Mouse (Mus musculus) embryonic facial prominence, embryonic 12.5 days (tissue): ENCODE measurements around the gene Recql5. TPM values are rescaled to one million over a fixed set of nuclear protein-coding genes. Genes with fewer than 3 reads are reported as not detected.

ENCODE experiments used
- ATAC-seq: fragments of 200-750 bp; cut with Nextera tagmentation; 2 replicates; pipeline ENCODE4 v1.8.0; 2017; ENCODE audit not compliant: insufficient number of reproducible peaks, insufficient read depth, low FRiP score, low TSS enrichment
- H3K27ac ChIP-seq: fragments of 300-500 bp; sonication (generic); 2 replicates; pipeline ENCODE4 v1.5.1; 2016; ENCODE audit warnings: mild to moderate bottlenecking
- H3K27me3 ChIP-seq: fragments of 300-500 bp; sonication (generic); 2 replicates; pipeline ENCODE4 v1.6.1; 2016; ENCODE audit warnings: mild to moderate bottlenecking, moderate library complexity
- H3K36me3 ChIP-seq: fragments of 300-500 bp; sonication (generic); 2 replicates; pipeline ENCODE4 v1.6.1; 2016; ENCODE audit warnings: mild to moderate bottlenecking
- H3K4me1 ChIP-seq: fragments of 300-500 bp; sonication (generic); 2 replicates; pipeline ENCODE4 v1.6.1; 2016
- H3K4me2 ChIP-seq: fragments of 300-500 bp; sonication (generic); replicated peaks from 2 replicates; pipeline ENCODE4 v1.6.1; 2016; ENCODE audit warnings: mild to moderate bottlenecking, moderate library complexity
- H3K4me3 ChIP-seq: fragments of 300-500 bp; sonication (generic); 2 replicates; pipeline ENCODE4 v1.5.1; 2016; ENCODE audit warnings: mild to moderate bottlenecking
- H3K9ac ChIP-seq: fragments of 300-500 bp; sonication (generic); 2 replicates; pipeline ENCODE4 v1.6.1; 2016; ENCODE audit warnings: mild to moderate bottlenecking, moderate library complexity
- H3K9me3 ChIP-seq: fragments of 300-500 bp; sonication (generic); 2 replicates; pipeline ENCODE4 v1.6.1; 2016; ENCODE audit warnings: mild to moderate bottlenecking, moderate library complexity
- WGBS: fragments of 180-500 bp; shearing (Covaris S2); methylation state at CpG from one replicate; pipeline ENCODE4 v1.1.7; 2016; 5-methylcytosine and 5-hydroxymethylcytosine counted together
- polyA plus RNA-seq: library from polyadenylated mRNA; unstranded; fragments of >200 nt; fragmentation: Nextera tagmentation; extraction: Ambion mirVana; gene quantifications from 2 replicates; pipeline ENCODE4 v1.2.1, GENCODE M21; 2016

Recql5 gene
- polyA plus RNA-seq, 1 experiment from 2014 or later = 26.3 TPM

GRCm38 (mm10) chr11:115931235-115931634, 2.0 kb downstream of the Recql5 start:
- Histone ChIP-seq H3K4me3 (no peak overlapping the region), H3K27me3 (no peaks in the 10 kb centered on the region), H3K9ac (no peak overlapping the region), H3K27ac (no peak overlapping the region), H3K4me1 (peaks cover 20% of the 10 kb centered on the region), H3K36me3 (peaks cover 22% of the 10 kb centered on the region), H3K4me2 (no peak overlapping the region), H3K9me3 (no peaks in the 10 kb centered on the region)
- no peak for ATAC-seq
- WGBS = 72% methylated on average over 3 of the region's 3 CpGs

GRCm38 (mm10) chr11:115929818-115930217, 3.5 kb downstream of the Recql5 start:
- no peak for ATAC-seq
- Histone ChIP-seq H3K9ac (no peak overlapping the region), H3K9me3 (no peaks in the 10 kb centered on the region), H3K4me3 (no peak overlapping the region), H3K27ac (no peak overlapping the region), H3K27me3 (no peaks in the 10 kb centered on the region), H3K4me2 (no peak overlapping the region), H3K4me1 (peaks cover 19% of the 10 kb centered on the region), H3K36me3 (peaks cover 22% of the 10 kb centered on the region)
- 62% methylated on average over 3 of the region's 3 CpGs for WGBS

- 91% methylated on average over 8 of the region's 8 CpGs for WGBS
- H3K4me2 ChIP-seq = no peak overlapping the region
- no peak overlapping the region for H3K9ac ChIP-seq
- H3K4me3 ChIP-seq = no peak overlapping the region
- H3K4me1 ChIP-seq = peaks cover 11% of the 10 kb centered on the region
- H3K36me3 ChIP-seq = peaks cover 27% of the 10 kb centered on the region
- no peak for ATAC-seq
- H3K9me3 ChIP-seq = no peaks in the 10 kb centered on the region
- H3K27me3 ChIP-seq = no peaks in the 10 kb centered on the region
- H3K27ac ChIP-seq = no peak overlapping the region
These were observed 4.2 kb downstream of the Recql5 start for GRCm38 (mm10) chr11:115929031-115929430.

GRCm38 (mm10) chr11:115921986-115922385, 11.3 kb downstream of the Recql5 start:
- Histone ChIP-seq H3K9ac (no peak overlapping the region), H3K27me3 (no peaks in the 10 kb centered on the region), H3K4me1 (no peaks in the 10 kb centered on the region), H3K4me2 (no peak overlapping the region), H3K27ac (no peak overlapping the region), H3K4me3 (no peak overlapping the region), H3K36me3 (peaks cover 18% of the 10 kb centered on the region), H3K9me3 (no peaks in the 10 kb centered on the region)
- no peak for ATAC-seq
- WGBS = 89% methylated on average over 1 of the region's 1 CpGs

- no peak overlapping the region for H3K27ac ChIP-seq
- H3K27me3 ChIP-seq = no peaks in the 10 kb centered on the region
- no peak overlapping the region for H3K4me2 ChIP-seq
- no peak overlapping the region for H3K4me3 ChIP-seq
- H3K36me3 ChIP-seq = peaks cover 29% of the 10 kb centered on the region
- no peaks in the 10 kb centered on the region for H3K4me1 ChIP-seq
- ATAC-seq = no peak
- no peak overlapping the region for H3K9ac ChIP-seq
- 52% methylated on average over 6 of the region's 6 CpGs for WGBS
- H3K9me3 ChIP-seq = no peaks in the 10 kb centered on the region
These were observed 13.0 kb downstream of the Recql5 start for GRCm38 (mm10) chr11:115920110-115920818.

- H3K4me1 ChIP-seq = no peaks in the 10 kb centered on the region
- H3K27me3 ChIP-seq = no peaks in the 10 kb centered on the region
- peaks cover 29% of the 10 kb centered on the region; the same call in 1 of the 2 replicates for H3K36me3 ChIP-seq
- WGBS = 87% methylated on average over 5 of the region's 5 CpGs
- no peak overlapping the region for H3K4me3 ChIP-seq
- no peak for ATAC-seq
- H3K4me2 ChIP-seq = no peak overlapping the region
- no peak overlapping the region for H3K9ac ChIP-seq
- H3K9me3 ChIP-seq = no peaks in the 10 kb centered on the region
- no peak overlapping the region for H3K27ac ChIP-seq
These were observed 14.2 kb downstream of the Recql5 start for GRCm38 (mm10) chr11:115919073-115919472.

GRCm38 (mm10) chr11:115918637-115919036, 14.6 kb downstream of the Recql5 start:
- H3K4me1 ChIP-seq = no peaks in the 10 kb centered on the region
- no peak overlapping the region for H3K4me2 ChIP-seq
- ATAC-seq = no peak
- H3K27me3 ChIP-seq = no peaks in the 10 kb centered on the region
- H3K4me3 ChIP-seq = no peak overlapping the region
- no peak overlapping the region for H3K9ac ChIP-seq
- peaks cover 27% of the 10 kb centered on the region; the same call in 1 of the 2 replicates for H3K36me3 ChIP-seq
- no peaks in the 10 kb centered on the region for H3K9me3 ChIP-seq
- no peak overlapping the region for H3K27ac ChIP-seq
- WGBS = 85% methylated on average over 5 of the region's 5 CpGs

GRCm38 (mm10) chr11:115916579-115916978, 16.7 kb downstream of the Recql5 start:
- H3K9ac ChIP-seq = no peak overlapping the region
- no peak overlapping the region for H3K27ac ChIP-seq
- WGBS = 94% methylated on average over 4 of the region's 4 CpGs
- H3K27me3 ChIP-seq = no peaks in the 10 kb centered on the region
- H3K4me1 ChIP-seq = no peaks in the 10 kb centered on the region
- H3K4me2 ChIP-seq = no peak overlapping the region
- ATAC-seq = no peak
- H3K4me3 ChIP-seq = no peak overlapping the region
- peaks cover 31% of the 10 kb centered on the region; the same call in 1 of the 2 replicates for H3K36me3 ChIP-seq
- H3K9me3 ChIP-seq = no peaks in the 10 kb centered on the region

GRCm38 (mm10) chr11:115911632-115912376, 21.5 kb downstream of the Recql5 start, which contains the start of gene Smim6:
Gene Smim6 (plus strand): TSS chr11:115912017.
- no peak within 1 kb of the TSS for H3K27ac ChIP-seq
- H3K4me3 ChIP-seq = no peak within 1 kb of the TSS
- no peaks in the 10 kb centered on the region for H3K4me1 ChIP-seq
- no peaks in the 10 kb centered on the region for H3K9me3 ChIP-seq
- 79% methylated on average over 11 of the region's 11 CpGs for WGBS
- H3K27me3 ChIP-seq = no peaks in the 10 kb centered on the region
- peaks cover 39% of the 10 kb centered on the region; the same call in 1 of the 2 replicates for H3K36me3 ChIP-seq
- H3K9ac ChIP-seq = no peak within 1 kb of the TSS
- H3K4me2 ChIP-seq = no peak within 1 kb of the TSS
- no peak for ATAC-seq

GRCm38 (mm10) chr11:115911134-115911561, 22.1 kb downstream of the Recql5 start:
- Histone ChIP-seq H3K9ac (no peak overlapping the region), H3K27ac (no peak overlapping the region), H3K4me3 (no peak overlapping the region), H3K9me3 (no peaks in the 10 kb centered on the region), H3K36me3 (peaks cover 35% of the 10 kb centered on the region; the same call in 1 of the 2 replicates), H3K4me1 (0 out of 2 replicates have a peak, but pooled peaks cover under 1% of the 10 kb centered on the region), H3K27me3 (no peaks in the 10 kb centered on the region), H3K4me2 (no peak overlapping the region)
- 94% methylated on average over 5 of the region's 5 CpGs for WGBS
- ATAC-seq = no peak

- H3K27ac ChIP-seq = no peak overlapping the region
- H3K9ac ChIP-seq = no peak overlapping the region
- H3K27me3 ChIP-seq = no peaks in the 10 kb centered on the region
- no peaks in the 10 kb centered on the region for H3K9me3 ChIP-seq
- WGBS = 89% methylated on average over 5 of the region's 5 CpGs
- H3K36me3 ChIP-seq = peaks cover 13% of the 10 kb centered on the region; the same call in 1 of the 2 replicates
- no peak overlapping the region for H3K4me2 ChIP-seq
- no peak for ATAC-seq
- no peak overlapping the region for H3K4me3 ChIP-seq
- peaks cover 16% of the 10 kb centered on the region for H3K4me1 ChIP-seq
These were observed 26.8 kb downstream of the Recql5 start for GRCm38 (mm10) chr11:115906521-115906920.

- Histone ChIP-seq H3K4me3 (no peak overlapping the region), H3K27ac (no peak overlapping the region), H3K27me3 (no peaks in the 10 kb centered on the region), H3K36me3 (peaks cover 13% of the 10 kb centered on the region; the same call in 1 of the 2 replicates), H3K4me1 (peaks cover 16% of the 10 kb centered on the region), H3K4me2 (no peak overlapping the region), H3K9me3 (no peaks in the 10 kb centered on the region), H3K9ac (no peak overlapping the region)
- ATAC-seq = no peak
- WGBS = 76% methylated on average over 3 of the region's 3 CpGs
These were observed 27.2 kb downstream of the Recql5 start for GRCm38 (mm10) chr11:115906116-115906515.
